Mouse (Mus musculus) embryonic facial prominence, embryonic 12.5 days (tissue): ENCODE data around the gene Usp50. TPM values are rescaled to one million over a fixed set of nuclear protein-coding genes. Genes with fewer than 3 reads are reported as not detected.

ENCODE experiments used
- polyA plus RNA-seq: library from polyadenylated mRNA; unstranded; fragments of >200 nt; fragmentation: Nextera tagmentation; extraction: Ambion mirVana; gene quantifications from 2 replicates; pipeline ENCODE4 v1.2.1, GENCODE M21; 2016

Usp50 gene
- polyA plus RNA-seq, 1 experiment from 2014 or later, result 3.2 TPM

Other genes starting within 250 kb of the Usp50 start
- 4.3 and 4.5 TPM in 2 replicates for gene Slc27a2, start 231.1 kb downstream of the Usp50 start, polyA plus RNA-seq
- 0.99 and 1.3 TPM in 2 replicates for gene Hdc, start 164.2 kb downstream of the Usp50 start, polyA plus RNA-seq
- gene Gabpb1, start 107.1 kb downstream of the Usp50 start, polyA plus RNA-seq, result 66.4 and 71.6 TPM in 2 replicates
- 38.7 and 43.7 TPM in 2 replicates for gene Usp8, start 76.1 kb downstream of the Usp50 start, polyA plus RNA-seq
- 54.4 and 55.4 TPM in 2 replicates for gene Trpm7, start 92.8 kb upstream of the Usp50 start, polyA plus RNA-seq
- 41.4 and 47.1 TPM in 2 replicates for gene Sppl2a, start 149.8 kb upstream of the Usp50 start, polyA plus RNA-seq
- 13.4 and 13.7 TPM in 2 replicates for gene Ap4e1, start 225.2 kb upstream of the Usp50 start, polyA plus RNA-seq